Mouse (Mus musculus) layer of hippocampus, adult 2 months (tissue): Measurements from ENCODE around the gene Hnf1a. TPM values are rescaled to one million over a fixed set of nuclear protein-coding genes. Genes with fewer than 3 reads are reported as not detected.
"Not testable (repeated sequence)": the region's sequence is repeated elsewhere in the genome, so short reads cannot be mapped to it uniquely, and the experiment has no call there.

Experiments used
- DNase-seq, 2 experiments: peaks; one replicate each; pipeline ENCODE4 v3.0.0; 2022; ENCODE audit warnings: low spot score in 2 of 2
- H3K27ac ChIP-seq: fragments of 200-600 bp; 2 replicates; pipeline ENCODE4 v1.8.1; 2022
- H3K4me3 ChIP-seq: fragments of 200-600 bp; 2 replicates; pipeline ENCODE4 v1.8.1; 2022; ENCODE audit warnings: mild to moderate bottlenecking
- CTCF ChIP-seq: fragments of 200-600 bp; conservative IDR thresholded peaks from 2 replicates; pipeline ENCODE4 v1.8.1; 2022; ENCODE audit warnings: antibody characterized with exemption, mild to moderate bottlenecking, moderate library complexity
- total RNA-seq, 2 experiments: library from RNA; stranded (reverse); gene quantifications; 2 replicates each; pipeline ENCODE4 v1.2.3; 2021

Hnf1a gene
- total RNA-seq, 2 experiments from 2014 or later = not detected

GRCm38 (mm10) chr5:114951279-114951880 lies 19.5 kb downstream of the Hnf1a start:
- H3K4me3 ChIP-seq = no peak overlapping the region
- H3K27ac ChIP-seq = no peak overlapping the region
- DNase-seq = no peak
- TF ChIP-seq CTCF = no peak

- no peak for TF ChIP-seq CTCF
- H3K4me3 ChIP-seq = no peak overlapping the region
- no peak overlapping the region for H3K27ac ChIP-seq
- no peak for DNase-seq
Observed at GRCm38 (mm10) chr5:114950669-114951068, 20.2 kb downstream of the Hnf1a start.

GRCm38 (mm10) chr5:114949812-114950211 lies 21.1 kb downstream of the Hnf1a start:
- Histone ChIP-seq H3K27ac (no peak overlapping the region), H3K4me3 (no peak overlapping the region)
- DNase-seq = no peak
- TF ChIP-seq CTCF = no peak

GRCm38 (mm10) chr5:114949316-114949715 lies 21.6 kb downstream of the Hnf1a start:
- peak in 1 of 2 experiments; percentile 15 for DNase-seq
- Histone ChIP-seq H3K27ac (no peak overlapping the region), H3K4me3 (no peak overlapping the region)
- TF ChIP-seq CTCF = no peak

GRCm38 (mm10) chr5:114948891-114949290 lies 22.0 kb downstream of the Hnf1a start:
- H3K27ac ChIP-seq = no peak overlapping the region
- TF ChIP-seq CTCF = no peak
- DNase-seq = peak in 1 of 2 experiments; percentile 17
- no peak overlapping the region for H3K4me3 ChIP-seq

- Histone ChIP-seq H3K27ac (no peak overlapping the region), H3K4me3 (no peak overlapping the region)
- no peak for TF ChIP-seq CTCF
- no peak for DNase-seq
Observed at GRCm38 (mm10) chr5:114945072-114945471, 25.8 kb downstream of the Hnf1a start.

- Histone ChIP-seq H3K27ac (peak overlapping the region; percentile 98), H3K4me3 (peak overlapping the region; percentile 94)
- DNase-seq = no peak
- TF ChIP-seq CTCF = no peak
Observed at GRCm38 (mm10) chr5:114942766-114943130, 28.1 kb downstream of the Hnf1a start.

GRCm38 (mm10) chr5:114942074-114942765 lies 28.7 kb downstream of the Hnf1a start, which contains the start of gene 2210016L21Rik:
Gene 2210016L21Rik, plus strand, starts transcription at chr5:114942158.
- peak; percentile 85 to 90 for DNase-seq
- peak; percentile 59 for TF ChIP-seq CTCF
- H3K27ac ChIP-seq = peak within 1 kb of the TSS; percentile 98
- H3K4me3 ChIP-seq = peak within 1 kb of the TSS; percentile 94

- H3K27ac ChIP-seq, H3K4me3 ChIP-seq, DNase-seq: not testable (repeated sequence)
- TF ChIP-seq CTCF = peak; percentile 68
Observed at GRCm38 (mm10) chr5:114941138-114941537, 29.8 kb downstream of the Hnf1a start.

GRCm38 (mm10) chr5:114935838-114936237 lies 35.1 kb downstream of the Hnf1a start:
- no peak overlapping the region for H3K27ac ChIP-seq
- no peak for TF ChIP-seq CTCF
- H3K4me3 ChIP-seq = no peak overlapping the region
- no peak for DNase-seq

GRCm38 (mm10) chr5:114933206-114933605 lies 37.7 kb downstream of the Hnf1a start:
- TF ChIP-seq CTCF = no peak
- Histone ChIP-seq H3K27ac (no peak overlapping the region), H3K4me3 (no peak overlapping the region)
- no peak for DNase-seq

- no peak for TF ChIP-seq CTCF
- no peak overlapping the region for H3K4me3 ChIP-seq
Observed at GRCm38 (mm10) chr5:114931626-114932025, 39.3 kb downstream of the Hnf1a start.

GRCm38 (mm10) chr5:114926753-114927152 lies 44.1 kb downstream of the Hnf1a start:
- no peak for DNase-seq
- H3K4me3 ChIP-seq = no peak overlapping the region
- no peak overlapping the region for H3K27ac ChIP-seq
- no peak for TF ChIP-seq CTCF

More at GRCm38 (mm10) chr5:114931626-114932025, 39.3 kb downstream of the Hnf1a start:
- no peak for DNase-seq
- H3K27ac ChIP-seq = no peak overlapping the region
